Mouse (Mus musculus) G1E (cell line): Measurements from ENCODE around the gene Olfm4.

Experiments used
- CTCF ChIP-seq: IDR thresholded peaks from 2 replicates; pipeline ENCODE4 v1.5.1; 2012; ENCODE audit warnings: low read depth, low read length, inconsistent platforms, mixed read lengths
- GATA1 ChIP-seq: IDR thresholded peaks from 2 replicates; pipeline ENCODE4 v1.6.1; 2012; ENCODE audit warnings: borderline replicate concordance, low read length, inconsistent platforms, mixed read lengths
- GATA2 ChIP-seq: IDR thresholded peaks from 2 replicates; pipeline ENCODE4 v1.6.1; 2012; ENCODE audit warnings: low read depth, low read length, inconsistent platforms, borderline replicate concordance
- POLR2AphosphoS5 ChIP-seq: IDR thresholded peaks from 2 replicates; pipeline ENCODE4 v1.6.1; 2012; ENCODE audit warnings: low read depth, low read length, inconsistent platforms; ENCODE audit not compliant: insufficient replicate concordance
- TAL1 ChIP-seq: conservative IDR thresholded peaks from 2 replicates; pipeline ENCODE4 v1.6.1; 2012; ENCODE audit warnings: low read depth, low read length, inconsistent platforms, mixed read lengths

DNA sequence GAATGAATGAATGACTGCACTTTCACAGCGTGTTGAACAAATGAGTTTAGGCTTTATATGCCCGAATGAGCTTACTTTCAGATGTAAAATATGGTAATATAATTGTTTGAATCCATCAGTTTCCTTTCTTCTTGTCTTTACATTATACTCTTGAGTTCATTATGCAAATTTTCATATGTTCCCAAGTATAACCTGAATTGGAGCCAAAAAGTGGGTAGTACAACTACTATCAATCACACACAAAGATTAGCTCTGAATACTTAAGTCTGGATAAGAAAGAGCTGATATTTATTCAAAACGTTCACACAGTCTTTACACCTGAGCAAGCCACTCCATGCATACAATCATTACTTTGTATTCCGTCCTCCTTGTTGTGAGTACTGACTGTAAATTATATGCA is 49.5 kb upstream of the Olfm4 start:
- TF ChIP-seq CTCF (no peak), GATA1 (no peak), GATA2 (no peak), TAL1 (no peak), POLR2AphosphoS5 (no peak)
